Mouse (Mus musculus): ENCODE measurements around the gene Sgms1. TPM values are rescaled to one million over a fixed set of nuclear protein-coding genes. Genes with fewer than 3 reads are reported as not detected.

The Sgms1 gene
- polyA plus RNA-seq, 1 experiment, result 8.5 TPM

DNA sequence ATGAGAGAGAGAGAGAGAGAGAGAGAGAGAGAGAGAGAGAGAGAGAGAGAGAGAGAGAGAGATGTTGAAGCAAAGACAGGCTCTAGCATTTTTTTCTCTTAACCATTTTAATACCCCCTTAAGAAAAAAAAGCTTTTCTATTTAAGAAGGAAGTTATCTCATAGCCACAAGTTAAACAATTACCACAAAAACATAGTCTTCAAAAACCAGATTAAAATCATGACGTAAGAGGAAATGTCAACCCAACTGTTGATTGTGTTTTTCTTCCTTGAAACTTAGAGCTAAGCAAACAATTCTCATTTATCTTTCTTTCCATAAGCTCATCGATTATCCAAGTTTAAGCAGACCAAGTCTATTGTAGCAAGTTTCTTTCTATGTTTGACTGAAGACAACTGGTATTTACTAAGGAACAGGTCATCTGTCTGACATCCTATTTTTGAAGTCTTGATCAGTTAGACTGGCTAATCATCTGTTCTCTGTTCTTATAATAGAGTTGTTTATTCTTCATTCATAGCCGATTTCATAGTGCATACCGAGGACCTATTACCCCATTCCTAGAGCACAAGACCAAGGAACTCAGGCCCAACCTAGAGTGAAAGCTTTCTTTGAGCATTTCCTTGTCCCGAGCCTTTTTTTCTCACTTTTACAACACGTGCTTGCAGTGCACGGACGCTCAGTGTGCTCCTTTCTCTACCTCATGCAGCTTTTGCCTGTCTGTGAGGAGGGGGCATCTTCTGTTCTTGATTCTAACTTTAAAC, 20.3 kb upstream of the Sgms1 start:
- Histone ChIP-seq H3K36me3 (ENCODE audit: control insufficient read depth, insufficient read depth) (no peaks in the 10 kb centered on the region), H3ac (ENCODE audit: control insufficient read depth, insufficient read length) (no peak overlapping the region), H3K4me3 (no peak overlapping the region), H3K79me2 (ENCODE audit: control insufficient read depth, insufficient read depth) (no peaks in the 10 kb centered on the region), H3K4me2 (ENCODE audit: low read depth) (no peak overlapping the region), H3K27me3 (ENCODE audit: control insufficient read depth, insufficient read depth, insufficient read length) (no peaks in the 10 kb centered on the region)
- TF ChIP-seq SRF (IDR thresholded peaks at IDR 0.05; ENCODE audit: control insufficient read depth, insufficient read length, low read depth) (no peak), USF1 (IDR thresholded peaks at IDR 0.05; ENCODE audit: low read depth) (no peak), TCF3 (IDR thresholded peaks at IDR 0.05; ENCODE audit: insufficient read length, low read depth) (no peak), CEBPB (IDR thresholded peaks at IDR 0.05; ENCODE audit: insufficient read depth, poor library complexity, severe bottlenecking) (no peak), REST (IDR thresholded peaks at IDR 0.05; ENCODE audit: insufficient read depth, insufficient read length) (no peak), MYOG (IDR thresholded peaks at IDR 0.05; ENCODE audit: control insufficient read depth in 1 of 3, insufficient read depth in 1 of 3, insufficient read length in 2 of 3, low read depth in 2 of 3) (no peak), MYOD1 (IDR thresholded peaks at IDR 0.05; ENCODE audit: control insufficient read depth in 1 of 3, insufficient read length in 2 of 3, low read depth in 2 of 3) (no peak), POLR2A (IDR thresholded peaks at IDR 0.05; ENCODE audit: insufficient read length, low read depth) (no peak), POLR2AphosphoS2 (IDR thresholded peaks at IDR 0.05; ENCODE audit: insufficient read length, low read depth) (no peak), TCF12 (IDR thresholded peaks at IDR 0.05; ENCODE audit: insufficient read depth, poor library complexity, severe bottlenecking) (no peak), E2F4 (IDR thresholded peaks at IDR 0.05; ENCODE audit: insufficient read depth) (no peak), MAX (IDR thresholded peaks at IDR 0.05; ENCODE audit: low read depth) (no peak)

DNA sequence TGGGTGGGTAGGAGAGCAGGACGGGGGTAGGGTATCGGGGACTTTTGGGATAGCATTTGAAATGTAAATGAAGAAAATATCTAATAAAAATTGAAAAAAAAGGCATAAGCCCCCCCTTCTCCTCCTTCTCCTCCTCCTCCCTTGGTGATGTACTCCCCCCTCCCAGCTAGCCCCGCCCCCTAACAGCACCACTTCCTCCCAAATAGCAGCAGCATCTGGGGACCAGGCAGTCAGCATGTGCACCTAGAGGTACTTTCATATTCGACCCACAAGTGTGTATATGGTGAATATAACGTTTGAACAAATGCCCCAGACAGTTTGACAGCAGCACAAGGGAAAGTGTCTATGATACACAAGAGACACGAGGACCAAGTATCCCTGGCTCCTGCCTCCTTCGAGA, 17.2 kb upstream of the Sgms1 start:
- TF ChIP-seq MYOD1 (IDR thresholded peaks at IDR 0.05; ENCODE audit: control insufficient read depth in 1 of 3, insufficient read length in 2 of 3, low read depth in 2 of 3) (no peak), USF1 (IDR thresholded peaks at IDR 0.05; ENCODE audit: low read depth) (no peak), POLR2A (IDR thresholded peaks at IDR 0.05; ENCODE audit: insufficient read length, low read depth) (no peak), SRF (IDR thresholded peaks at IDR 0.05; ENCODE audit: control insufficient read depth, insufficient read length, low read depth) (no peak), MAX (IDR thresholded peaks at IDR 0.05; ENCODE audit: low read depth) (no peak), TCF12 (IDR thresholded peaks at IDR 0.05; ENCODE audit: insufficient read depth, poor library complexity, severe bottlenecking) (no peak), REST (IDR thresholded peaks at IDR 0.05; ENCODE audit: insufficient read depth, insufficient read length) (no peak), TCF3 (IDR thresholded peaks at IDR 0.05; ENCODE audit: insufficient read length, low read depth) (no peak), MYOG (IDR thresholded peaks at IDR 0.05; ENCODE audit: control insufficient read depth in 1 of 3, insufficient read depth in 1 of 3, insufficient read length in 2 of 3, low read depth in 2 of 3) (no peak), POLR2AphosphoS2 (IDR thresholded peaks at IDR 0.05; ENCODE audit: insufficient read length, low read depth) (no peak), CEBPB (IDR thresholded peaks at IDR 0.05; ENCODE audit: insufficient read depth, poor library complexity, severe bottlenecking) (no peak), E2F4 (IDR thresholded peaks at IDR 0.05; ENCODE audit: insufficient read depth) (no peak)
- Histone ChIP-seq H3K27me3 (ENCODE audit: control insufficient read depth, insufficient read depth, insufficient read length) (no peaks in the 10 kb centered on the region), H3K4me2 (ENCODE audit: low read depth) (no peak overlapping the region), H3K36me3 (ENCODE audit: control insufficient read depth, insufficient read depth) (no peaks in the 10 kb centered on the region), H3K4me3 (no peak overlapping the region), H3ac (ENCODE audit: control insufficient read depth, insufficient read length) (no peak overlapping the region), H3K79me2 (ENCODE audit: control insufficient read depth, insufficient read depth) (no peaks in the 10 kb centered on the region)

DNA sequence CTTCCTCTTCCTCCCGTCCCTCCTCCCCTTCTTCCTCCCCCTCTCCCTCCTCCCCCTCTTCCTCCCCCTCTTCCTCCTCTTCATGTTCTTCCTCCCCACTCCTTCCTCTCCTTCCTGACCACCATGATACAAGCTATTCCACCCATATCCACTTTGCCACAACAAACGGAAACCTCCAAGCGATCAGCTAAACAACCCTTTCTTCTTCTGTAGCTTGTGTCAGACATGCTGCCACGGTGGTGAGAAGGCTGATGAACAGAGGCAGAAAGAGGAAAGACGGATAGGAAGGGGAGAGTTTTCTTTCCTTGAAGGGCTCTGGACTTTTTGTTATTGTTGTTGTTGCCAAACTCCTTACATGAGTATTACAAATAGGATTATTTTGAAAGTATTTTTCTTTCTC, 14.9 kb upstream of the Sgms1 start:
- TF ChIP-seq MYOG (IDR thresholded peaks at IDR 0.05; ENCODE audit: control insufficient read depth in 1 of 3, insufficient read depth in 1 of 3, insufficient read length in 2 of 3, low read depth in 2 of 3) (no peak), POLR2AphosphoS2 (IDR thresholded peaks at IDR 0.05; ENCODE audit: insufficient read length, low read depth) (no peak), TCF3 (IDR thresholded peaks at IDR 0.05; ENCODE audit: insufficient read length, low read depth) (no peak), MAX (IDR thresholded peaks at IDR 0.05; ENCODE audit: low read depth) (no peak), E2F4 (IDR thresholded peaks at IDR 0.05; ENCODE audit: insufficient read depth) (no peak), TCF12 (IDR thresholded peaks at IDR 0.05; ENCODE audit: insufficient read depth, poor library complexity, severe bottlenecking) (no peak), USF1 (IDR thresholded peaks at IDR 0.05; ENCODE audit: low read depth) (no peak), SRF (IDR thresholded peaks at IDR 0.05; ENCODE audit: control insufficient read depth, insufficient read length, low read depth) (no peak), CEBPB (IDR thresholded peaks at IDR 0.05; ENCODE audit: insufficient read depth, poor library complexity, severe bottlenecking) (no peak), REST (IDR thresholded peaks at IDR 0.05; ENCODE audit: insufficient read depth, insufficient read length) (no peak), MYOD1 (IDR thresholded peaks at IDR 0.05; ENCODE audit: control insufficient read depth in 1 of 3, insufficient read length in 2 of 3, low read depth in 2 of 3) (no peak)
- Histone ChIP-seq H3K4me2 (ENCODE audit: low read depth) (no peak overlapping the region), H3K79me2 (ENCODE audit: control insufficient read depth, insufficient read depth) (no peaks in the 10 kb centered on the region), H3ac (ENCODE audit: control insufficient read depth, insufficient read length) (no peak overlapping the region), H3K27me3 (ENCODE audit: control insufficient read depth, insufficient read depth, insufficient read length) (no peaks in the 10 kb centered on the region), H3K4me3 (no peak overlapping the region), H3K36me3 (ENCODE audit: control insufficient read depth, insufficient read depth) (no peaks in the 10 kb centered on the region)

DNA sequence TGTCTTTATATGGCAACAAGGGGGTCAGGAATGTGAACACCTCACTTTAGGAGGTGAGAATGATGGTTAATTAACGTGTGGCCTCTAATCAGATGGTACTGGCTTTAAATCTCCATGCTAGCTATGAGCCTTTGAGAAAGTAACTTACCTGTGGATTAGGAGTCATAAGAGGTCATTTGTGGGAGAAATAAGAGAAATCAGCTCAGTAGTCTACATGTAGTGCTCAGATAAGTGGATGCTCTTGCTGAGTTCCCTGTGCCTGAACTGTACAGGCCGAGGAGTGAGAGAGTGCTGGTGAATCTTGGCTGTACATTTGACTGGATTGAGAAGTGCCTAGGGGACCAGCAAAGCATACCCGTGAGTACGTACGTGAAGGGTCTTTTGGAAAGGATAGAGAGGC, 14.3 kb upstream of the Sgms1 start:
- H3K4me3 ChIP-seq, result no peak overlapping the region
- no peak overlapping the region for H3K4me2 ChIP-seq (ENCODE audit: low read depth)
- no peaks in the 10 kb centered on the region for H3K79me2 ChIP-seq (ENCODE audit: control insufficient read depth, insufficient read depth)
- H3K36me3 ChIP-seq (ENCODE audit: control insufficient read depth, insufficient read depth), result no peaks in the 10 kb centered on the region
- no peak for TF ChIP-seq POLR2A (IDR thresholded peaks at IDR 0.05; ENCODE audit: insufficient read length, low read depth)
- no peak for TF ChIP-seq USF1 (IDR thresholded peaks at IDR 0.05; ENCODE audit: low read depth)
- TF ChIP-seq REST (IDR thresholded peaks at IDR 0.05; ENCODE audit: insufficient read depth, insufficient read length), result no peak
- no peak for TF ChIP-seq CEBPB (IDR thresholded peaks at IDR 0.05; ENCODE audit: insufficient read depth, poor library complexity, severe bottlenecking)
- TF ChIP-seq TCF12 (IDR thresholded peaks at IDR 0.05; ENCODE audit: insufficient read depth, poor library complexity, severe bottlenecking), result no peak
- TF ChIP-seq MYOD1 (IDR thresholded peaks at IDR 0.05; ENCODE audit: control insufficient read depth in 1 of 3, insufficient read length in 2 of 3, low read depth in 2 of 3), result no peak
- no peak for TF ChIP-seq MYOG (IDR thresholded peaks at IDR 0.05; ENCODE audit: control insufficient read depth in 1 of 3, insufficient read depth in 1 of 3, insufficient read length in 2 of 3, low read depth in 2 of 3)
- no peak for TF ChIP-seq E2F4 (IDR thresholded peaks at IDR 0.05; ENCODE audit: insufficient read depth)
- no peak for TF ChIP-seq MAX (IDR thresholded peaks at IDR 0.05; ENCODE audit: low read depth)
- no peak for TF ChIP-seq TCF3 (IDR thresholded peaks at IDR 0.05; ENCODE audit: insufficient read length, low read depth)
- TF ChIP-seq SRF (IDR thresholded peaks at IDR 0.05; ENCODE audit: control insufficient read depth, insufficient read length, low read depth), result no peak
- TF ChIP-seq POLR2AphosphoS2 (IDR thresholded peaks at IDR 0.05; ENCODE audit: insufficient read length, low read depth), result no peak
- H3K27me3 ChIP-seq (ENCODE audit: control insufficient read depth, insufficient read depth, insufficient read length), result no peaks in the 10 kb centered on the region
- H3ac ChIP-seq (ENCODE audit: control insufficient read depth, insufficient read length), result no peak overlapping the region

All from myocyte (in vitro differentiated cells).